Mouse (Mus musculus): ENCODE data around the gene Fat3.

The Fat3 gene

GRCm38 (mm10) chr9:16428589-16428988, 72.5 kb downstream of the Fat3 start:
- DNase-seq: no peak

- DNase-seq: no peak
These were observed 78.4 kb downstream of the Fat3 start for GRCm38 (mm10) chr9:16422707-16423106.

GRCm38 (mm10) chr9:16402815-16403214, 98.3 kb downstream of the Fat3 start:
- no peak for DNase-seq

- DNase-seq: no peak
These were observed 102.1 kb downstream of the Fat3 start for GRCm38 (mm10) chr9:16398734-16399686.

- DNase-seq: no peak
These were observed 111.9 kb downstream of the Fat3 start for GRCm38 (mm10) chr9:16389141-16389540.

- no peak for DNase-seq
These were observed 113.6 kb downstream of the Fat3 start for GRCm38 (mm10) chr9:16387527-16387926.

- DNase-seq: no peak
These were observed 137.4 kb downstream of the Fat3 start for GRCm38 (mm10) chr9:16363713-16364112.

- no peak for DNase-seq
These were observed 139.3 kb downstream of the Fat3 start for GRCm38 (mm10) chr9:16361811-16362210.

- DNase-seq: no peak
These were observed 144.4 kb downstream of the Fat3 start for GRCm38 (mm10) chr9:16356636-16357035.

- no peak for DNase-seq
These were observed 146.2 kb downstream of the Fat3 start for GRCm38 (mm10) chr9:16354906-16355305.

- no peak for DNase-seq
These were observed 147.9 kb downstream of the Fat3 start for GRCm38 (mm10) chr9:16353049-16353724.

GRCm38 (mm10) chr9:16352486-16353048, 148.5 kb downstream of the Fat3 start:
- DNase-seq: no peak

- no peak for DNase-seq
These were observed 155.9 kb downstream of the Fat3 start for GRCm38 (mm10) chr9:16344902-16345855.

GRCm38 (mm10) chr9:16343191-16343590, 157.9 kb downstream of the Fat3 start:
- DNase-seq: no peak

GRCm38 (mm10) chr9:16342577-16342976, 158.5 kb downstream of the Fat3 start:
- no peak for DNase-seq

GRCm38 (mm10) chr9:16330290-16330984, 170.6 kb downstream of the Fat3 start:
- DNase-seq: no peak

- DNase-seq: no peak
These were observed 182.1 kb downstream of the Fat3 start for GRCm38 (mm10) chr9:16318957-16319356.

- DNase-seq: no peak
These were observed 188.4 kb downstream of the Fat3 start for GRCm38 (mm10) chr9:16312599-16313197.

GRCm38 (mm10) chr9:16310855-16311848, 189.9 kb downstream of the Fat3 start:
- DNase-seq: no peak

- DNase-seq: no peak
These were observed 190.8 kb downstream of the Fat3 start for GRCm38 (mm10) chr9:16310305-16310704.

All from thymus, postnatal 14 days (tissue).